19 mouse cellular contexts compared by ENCODE assay signal in the genomic region with DNA sequence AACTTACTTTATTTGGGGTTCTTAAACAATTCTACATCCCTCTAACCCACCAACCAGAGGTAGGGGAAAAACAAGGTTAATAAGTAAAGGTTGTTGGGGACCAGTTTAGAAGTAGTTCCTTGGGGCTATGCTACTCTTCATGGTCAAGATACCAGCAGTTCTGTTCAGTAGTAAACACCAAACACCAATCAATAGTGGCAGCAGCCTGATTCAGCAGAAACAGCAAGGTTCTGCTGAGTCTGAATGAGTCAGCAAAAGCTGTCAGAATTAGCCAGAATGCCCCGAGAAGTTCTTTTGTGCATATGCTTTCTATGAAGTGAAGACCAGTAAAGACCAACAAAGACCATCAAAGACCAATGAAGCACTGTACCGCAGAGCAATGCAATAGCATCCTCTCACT.
A peak's percentile ranks its signal among the peaks of the same experiment; 100 is the strongest.
DNase-seq lines count a peak whose midpoint lies in the region; ATAC-seq and TF ChIP-seq lines count a peak whose summit lies in the region.
"Had no signal": no experiment of that assay in that cellular context is flagged by ENCODE, and none has a peak within 500 bp of the region (broad histone marks: within the 10 kb centered on the region; RNA-seq: fewer than 3 reads in every experiment).

No protein-coding gene starts in this region.

- DNase-seq in MEL (ENCODE audit: low read depth, low spot score), result no peak
- peak; percentile 51 for DNase-seq in liver
- DNase-seq in kidney, adult 9 months, result no peak
- DNase-seq in layer of hippocampus, adult 9-11 months, result no peak
- DNase-seq in T-cell, adult 2 months (ENCODE audit: low spot score), result no peak
- DNase-seq: adrenal gland, postnatal 10 days; cerebellum, adult 9-10 months; gastrocnemius, adult 2 months; heart, postnatal 4 days; kidney, adult 8-10 months; right cerebral cortex, postnatal 14 days; thymus, postnatal 14 days had no signal

- H3K9me3 ChIP-seq in ES-Bruce4 (replicated peaks; ENCODE audit: control insufficient read depth, insufficient read depth, low read length, poor library complexity, severe bottlenecking) (no peaks in the 10 kb centered on the region), MEL (replicated peaks; ENCODE audit: insufficient read depth, low read length) (no peaks in the 10 kb centered on the region)
- H3K9me3 ChIP-seq in liver, embryonic 15.5 days (replicated peaks), result no peaks in the 10 kb centered on the region
- H3K9me3 ChIP-seq in midbrain, embryonic 13.5 days, result no peaks in the 10 kb centered on the region
- H3K9me3 ChIP-seq: hindbrain, embryonic 15.5 days; neural tube, embryonic 15.5 days had no signal

- H3K36me3 ChIP-seq in ES-Bruce4 (ENCODE audit: control insufficient read depth, insufficient read depth, low read length, poor library complexity, severe bottlenecking), result no peaks in the 10 kb centered on the region
- H3K36me3 ChIP-seq in MEL (ENCODE audit: control insufficient read depth in 1 of 2, insufficient read depth in 2 of 2, low read length in 2 of 2), result no peaks in the 10 kb centered on the region
- no peaks in the 10 kb centered on the region for H3K36me3 ChIP-seq in liver, embryonic 15.5 days (replicated peaks)
- H3K36me3 ChIP-seq in midbrain, embryonic 13.5 days, result no peaks in the 10 kb centered on the region
- H3K36me3 ChIP-seq: hindbrain, embryonic 15.5 days; neural tube, embryonic 15.5 days had no signal

- TF ChIP-seq RAD21 in MEL (IDR thresholded peaks at IDR 0.05; ENCODE audit: low read depth, low read length), result no peak

- H3K27me3 ChIP-seq in ES-Bruce4 (ENCODE audit: control insufficient read depth, insufficient read depth, low read length, poor library complexity, severe bottlenecking) (no peaks in the 10 kb centered on the region), MEL (ENCODE audit: control insufficient read depth in 1 of 2, insufficient read depth in 2 of 2, low read length in 2 of 2) (no peaks in the 10 kb centered on the region)
- no peaks in the 10 kb centered on the region for H3K27me3 ChIP-seq in liver, embryonic 15.5 days
- no peaks in the 10 kb centered on the region for H3K27me3 ChIP-seq in midbrain, embryonic 13.5 days
- H3K27me3 ChIP-seq: hindbrain, embryonic 15.5 days; neural tube, embryonic 15.5 days had no signal

- H3K4me2 ChIP-seq in liver, embryonic 15.5 days, result no peak overlapping the region
- no peak overlapping the region for H3K4me2 ChIP-seq in midbrain, embryonic 13.5 days (replicated peaks)
- H3K4me2 ChIP-seq: hindbrain, embryonic 15.5 days; midbrain, embryonic 11.5 days; neural tube, embryonic 15.5 days had no signal

- TF ChIP-seq EP300 in ES-Bruce4 (IDR thresholded peaks at IDR 0.05; ENCODE audit: insufficient read depth, low read depth, low read length) (no peak), MEL (IDR thresholded peaks at IDR 0.05; ENCODE audit: low read depth in 1 of 2, low read length in 2 of 2) (no peak)

- WGBS in liver, embryonic 15.5 days (ENCODE audit: insufficient replicate concordance), result 40% methylated on average over 2 of the region's 2 CpGs
- 87% methylated on average over 2 of the region's 2 CpGs for WGBS in midbrain, embryonic 13.5 days

- no peak overlapping the region for H3K4me3 ChIP-seq in ES-Bruce4 (ENCODE audit: low read depth, low read length)
- H3K4me3 ChIP-seq in MEL (ENCODE audit: control insufficient read depth in 1 of 2, insufficient read depth in 1 of 2, low read depth in 2 of 2, low read length in 2 of 2), result no peak overlapping the region
- H3K4me3 ChIP-seq in liver, embryonic 15.5 days (replicated peaks), result no peak overlapping the region
- H3K4me3 ChIP-seq in midbrain, embryonic 13.5 days (replicated peaks), result no peak overlapping the region
- H3K4me3 ChIP-seq: gastrocnemius, adult 2 months; hindbrain, embryonic 15.5 days; neural tube, embryonic 15.5 days had no signal

- H3K4me1 ChIP-seq in ES-Bruce4 (ENCODE audit: control insufficient read depth, insufficient read depth, low read length) (no peaks in the 10 kb centered on the region), MEL (ENCODE audit: control insufficient read depth in 1 of 2, insufficient read depth in 2 of 2, low read length in 2 of 2) (peaks cover 0 to 2% of the 10 kb centered on the region in 2 experiments; a peak in 1 of 4 replicates)
- H3K4me1 ChIP-seq in liver, embryonic 15.5 days (replicated peaks), result no peaks in the 10 kb centered on the region
- no peaks in the 10 kb centered on the region for H3K4me1 ChIP-seq in midbrain, embryonic 13.5 days (replicated peaks)
- H3K4me1 ChIP-seq: hindbrain, embryonic 15.5 days; neural tube, embryonic 15.5 days had no signal

- peak overlapping the region; percentile 69 for H3K27ac ChIP-seq in ES-Bruce4 (ENCODE audit: insufficient read depth, low read length)
- no peak overlapping the region for H3K27ac ChIP-seq in MEL (ENCODE audit: control insufficient read depth, low read depth, low read length)
- H3K27ac ChIP-seq in liver, embryonic 15.5 days (replicated peaks), result 0 out of 2 replicates have a peak overlapping the region, but pooled peaks have one; percentile 45
- no peak overlapping the region for H3K27ac ChIP-seq in midbrain, embryonic 13.5 days
- H3K27ac ChIP-seq: gastrocnemius, adult 2 months; hindbrain, embryonic 15.5 days; neural tube, embryonic 15.5 days had no signal

- peak; percentile 78 for ATAC-seq in liver, embryonic 15.5 days (ENCODE audit: insufficient read depth)
- no peak for ATAC-seq in midbrain, embryonic 13.5 days
- ATAC-seq: forebrain, embryonic 14.5 days had no signal

- TF ChIP-seq POLR2A in ES-Bruce4 (IDR thresholded peaks at IDR 0.05; ENCODE audit: insufficient read depth, low read length) (no peak), MEL (IDR thresholded peaks at IDR 0.05; ENCODE audit: control insufficient read depth in 1 of 2, insufficient read depth in 1 of 2, low read depth in 1 of 2, low read length in 2 of 2, poor library complexity in 1 of 2) (no peak)

- no peaks in the 10 kb centered on the region for H3K79me2 ChIP-seq in MEL (ENCODE audit: control insufficient read depth, insufficient read depth, low read length, poor library complexity)

- TF ChIP-seq CTCF in ES-Bruce4 (IDR thresholded peaks at IDR 0.05; ENCODE audit: low read depth, low read length), result no peak
- no peak for TF ChIP-seq CTCF in MEL (IDR thresholded peaks at IDR 0.05 in 2 of 3, conservative IDR thresholded peaks at IDR 0.05 in 1 of 3; ENCODE audit: control insufficient read depth in 1 of 3, insufficient read depth in 1 of 3, low read depth in 2 of 3, low read length in 3 of 3, poor library complexity in 1 of 3, severe bottlenecking in 1 of 3)

- H3K9ac ChIP-seq in ES-Bruce4 (ENCODE audit: low read depth, poor library complexity, severe bottlenecking), result no peak overlapping the region
- H3K9ac ChIP-seq in MEL (ENCODE audit: control insufficient read depth, low read depth, low read length, poor library complexity, severe bottlenecking), result no peak overlapping the region
- H3K9ac ChIP-seq in liver, embryonic 15.5 days, result no peak overlapping the region
- H3K9ac ChIP-seq in midbrain, embryonic 13.5 days (replicated peaks), result no peak overlapping the region
- H3K9ac ChIP-seq: hindbrain, embryonic 15.5 days; neural tube, embryonic 15.5 days had no signal

TF ChIP-seq in MEL, 35 proteins besides CTCF, POLR2A, EP300 and RAD21:
- TF ChIP-seq GABPA (IDR thresholded peaks at IDR 0.05; ENCODE audit: low read depth, low read length) (peak; percentile 62; the same call in 1 of the 2 replicates), POLR2AphosphoS5 (IDR thresholded peaks at IDR 0.05; ENCODE audit: borderline replicate concordance, low read depth, low read length) (no peak), CHD1 (IDR thresholded peaks at IDR 0.05; ENCODE audit: low read depth, low read length) (no peak), MYC (IDR thresholded peaks at IDR 0.05; ENCODE audit: low read depth, low read length) (no peak), GATA1 (IDR thresholded peaks at IDR 0.05; ENCODE audit: low read depth, low read length) (no peak)

Comparison
In these comparisons a context has a peak if more than half of its experiments do, and no peak if none do; other contexts are left out.
1. H3K27ac ChIP-seq: peak in ES-Bruce4 (single experiment) and liver, embryonic 15.5 days (single experiment); none in MEL (single experiment) and midbrain, embryonic 13.5 days (single experiment).